Mouse (Mus musculus) layer of hippocampus, adult 18-20 months (tissue): ENCODE measurements around the gene Pitpnc1. TPM values are rescaled to one million over a fixed set of nuclear protein-coding genes. Genes with fewer than 3 reads are reported as not detected.

Source experiments
- DNase-seq, 2 experiments: peaks; one replicate each; pipeline ENCODE4 v3.0.0; 2022; ENCODE audit warnings: low spot score in 2 of 2
- total RNA-seq, 2 experiments: library from RNA; stranded (reverse); gene quantifications; 2 replicates each; pipeline ENCODE4 v1.2.3; 2021

Gene Pitpnc1
- total RNA-seq, 2 experiments from 2014 or later = 46.1 to 48.1 TPM

DNA sequence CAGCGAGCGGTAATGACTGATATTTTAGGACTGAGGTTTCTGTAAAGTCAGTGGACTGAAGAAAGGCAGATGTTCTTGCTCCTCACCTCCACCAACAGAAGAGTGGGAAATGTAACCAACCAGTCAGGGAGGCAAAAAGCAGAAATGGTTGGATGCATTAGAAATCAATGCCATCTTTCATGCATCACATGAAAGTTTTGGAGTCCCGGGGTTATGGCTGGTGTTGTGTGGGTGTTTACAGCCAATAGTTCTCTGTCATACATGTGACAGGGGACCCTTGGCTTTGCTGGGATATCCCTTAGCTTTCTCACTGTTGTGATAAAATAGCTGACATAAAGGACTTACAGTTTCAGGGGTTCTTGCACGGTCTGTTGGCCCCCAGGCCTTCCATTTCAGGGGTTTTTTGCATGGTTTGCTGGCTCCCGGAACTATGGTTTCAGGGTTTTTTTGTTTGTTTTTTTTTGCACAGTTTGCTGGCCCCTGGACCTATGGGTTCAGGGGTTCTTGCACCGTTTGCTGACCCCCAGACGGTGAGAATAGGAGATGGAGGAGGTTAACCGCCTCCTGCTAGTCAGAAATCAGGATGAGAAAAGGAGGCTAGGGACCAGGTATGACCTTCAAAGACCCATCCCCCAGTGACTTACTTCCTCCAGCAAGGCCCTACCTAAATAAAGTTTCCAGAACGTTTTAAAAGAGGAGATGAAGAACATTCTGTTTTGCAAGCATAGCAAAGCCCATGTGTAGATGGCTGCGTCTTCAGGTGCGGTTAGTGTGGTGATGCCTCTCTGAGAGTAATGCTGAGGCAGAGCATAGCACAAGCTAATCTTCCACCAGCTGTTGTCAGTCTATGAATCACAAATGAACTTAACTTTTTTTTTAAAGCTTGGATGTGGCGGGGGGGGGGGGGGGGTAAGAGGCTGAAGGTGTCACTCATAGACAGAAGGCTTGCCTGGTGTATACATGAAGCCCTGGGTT lies 27.1 kb downstream of the Pitpnc1 start:
- no peak for DNase-seq

GRCm38 (mm10) chr11:107441050-107441449 lies 29.4 kb downstream of the Pitpnc1 start:
- no peak for DNase-seq

DNA sequence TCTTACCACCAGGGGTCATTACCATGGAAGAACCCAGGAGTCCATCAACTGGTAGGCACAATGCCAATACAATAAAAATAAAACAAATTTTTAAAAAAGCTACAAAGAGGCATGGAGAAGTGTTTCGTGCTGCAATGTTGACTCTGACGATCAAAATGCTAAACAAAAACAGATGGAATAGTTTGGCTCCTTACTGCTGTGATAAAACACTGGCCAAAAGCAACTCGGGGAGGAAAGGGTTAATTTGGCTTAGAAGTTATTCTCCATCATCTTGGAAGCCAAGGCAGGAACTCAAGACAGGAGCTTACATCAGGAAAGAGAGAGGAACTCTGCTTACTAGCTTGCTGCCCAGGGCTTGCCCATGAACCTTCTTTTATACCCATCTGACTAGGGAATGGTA lies 32.4 kb downstream of the Pitpnc1 start:
- no peak for DNase-seq

DNA sequence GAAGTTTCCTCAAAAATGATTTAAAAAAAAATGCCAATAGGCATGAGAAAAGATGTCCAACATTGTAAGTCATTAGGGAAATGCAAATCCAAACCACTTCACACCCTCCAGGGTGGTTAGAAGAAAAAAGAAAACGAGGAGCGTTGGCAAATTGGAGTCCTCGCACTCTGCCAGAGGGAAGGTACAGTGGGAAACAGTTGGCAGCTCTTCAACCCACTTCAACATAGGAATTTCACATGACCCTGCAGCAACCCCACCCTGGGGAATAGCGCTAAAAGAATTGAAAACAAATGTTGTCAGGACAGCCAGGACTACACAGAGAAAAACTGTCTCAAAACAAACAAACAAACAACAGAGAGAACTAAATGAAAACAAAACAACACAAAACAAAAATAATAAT lies 32.8 kb downstream of the Pitpnc1 start:
- DNase-seq = no peak

GRCm38 (mm10) chr11:107435776-107436449 lies 34.6 kb downstream of the Pitpnc1 start:
- no peak for DNase-seq

- DNase-seq = no peak
Observed at GRCm38 (mm10) chr11:107431197-107431965, 39.1 kb downstream of the Pitpnc1 start.

DNA sequence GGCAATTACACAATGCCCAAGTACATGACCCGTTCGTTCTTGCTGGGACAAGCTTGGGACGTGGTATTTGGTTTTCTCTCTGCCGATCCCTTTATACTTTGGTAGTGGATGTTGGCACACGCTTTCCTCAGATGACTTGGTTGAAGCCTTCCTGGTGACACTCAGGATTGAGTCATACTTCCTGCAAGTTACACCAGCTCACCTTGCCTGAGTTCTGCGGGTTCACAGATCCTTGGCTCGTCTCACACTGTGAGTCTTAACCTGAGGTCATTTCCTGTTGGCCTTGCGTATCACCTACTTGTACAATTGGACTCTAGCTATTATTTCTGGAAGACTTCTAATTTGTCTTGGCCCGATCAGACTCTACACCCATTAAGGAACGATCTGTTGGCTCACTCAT lies 42.5 kb downstream of the Pitpnc1 start:
- DNase-seq = no peak

DNA sequence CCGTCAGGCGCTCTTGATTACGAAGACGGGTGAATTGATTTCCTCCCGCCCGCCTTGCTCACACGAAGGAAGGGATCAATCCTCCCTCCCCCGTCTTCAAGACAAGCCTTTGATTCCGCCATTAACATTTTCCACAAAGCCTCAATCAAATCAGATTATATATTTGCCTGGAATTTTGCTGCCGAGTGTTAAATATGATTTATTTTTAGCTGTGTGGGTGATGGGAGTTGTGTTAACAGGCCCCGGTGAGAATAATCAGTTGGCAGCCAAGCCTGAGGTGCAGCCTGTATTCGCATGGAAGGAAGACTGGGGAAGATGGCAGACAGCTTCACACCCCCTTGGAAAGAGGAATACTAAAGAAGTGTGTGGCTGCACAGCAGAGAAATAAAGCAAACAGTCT lies 46.3 kb downstream of the Pitpnc1 start:
- DNase-seq = peak in 1 of 2 experiments; percentile 20

DNA sequence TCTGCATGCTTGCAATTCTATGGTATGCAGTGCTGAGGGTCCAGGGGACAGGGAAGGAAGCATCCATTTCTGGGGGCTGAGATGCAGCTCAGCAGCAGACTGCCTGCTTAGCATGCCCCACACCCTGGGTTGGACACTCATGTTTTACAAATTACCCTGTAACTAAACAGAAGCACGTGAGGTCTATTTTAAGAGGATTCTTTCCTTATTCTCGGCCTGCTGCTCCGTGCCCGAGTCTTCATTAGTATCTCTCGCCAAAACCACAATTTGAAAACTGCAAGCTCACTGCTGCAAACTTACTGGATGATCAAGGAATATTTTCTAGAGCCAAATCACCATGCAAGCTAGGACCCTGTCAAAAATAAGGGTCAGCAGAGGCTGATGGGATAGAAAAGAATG lies 48.1 kb downstream of the Pitpnc1 start:
- DNase-seq = no peak

DNA sequence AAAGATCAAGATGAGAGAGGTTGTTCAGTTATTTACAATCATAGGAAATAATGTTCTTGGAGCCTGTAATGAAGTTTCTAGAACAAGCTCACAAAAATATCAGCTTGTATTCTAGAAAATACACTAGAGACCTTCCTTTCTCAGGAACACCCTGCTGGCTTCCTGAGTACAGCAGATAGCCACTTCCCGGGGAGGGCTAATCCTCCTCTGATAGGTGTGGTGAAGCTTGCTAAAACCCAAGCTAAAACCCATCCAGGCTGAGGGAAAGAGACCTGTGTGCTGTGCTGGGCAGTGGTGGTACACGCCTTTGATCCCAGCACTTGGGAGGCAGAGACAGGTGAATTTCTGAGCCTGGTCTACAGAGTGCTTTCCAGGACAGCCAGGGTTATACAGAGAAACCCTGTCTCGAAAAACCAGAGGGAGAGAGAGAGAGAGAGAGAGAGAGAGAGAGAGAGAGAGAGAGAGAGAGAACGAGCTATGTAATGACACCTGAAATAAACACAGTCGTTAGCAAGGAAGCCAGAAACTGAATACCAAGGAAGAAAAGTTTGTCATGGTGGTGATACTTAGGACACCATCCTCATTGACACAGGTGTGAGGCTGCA lies 48.6 kb downstream of the Pitpnc1 start:
- no peak for DNase-seq

- no peak for DNase-seq
Observed at GRCm38 (mm10) chr11:107419925-107420324, 50.6 kb downstream of the Pitpnc1 start.

- DNase-seq = no peak
Observed at GRCm38 (mm10) chr11:107417041-107417583, 53.4 kb downstream of the Pitpnc1 start.

DNA sequence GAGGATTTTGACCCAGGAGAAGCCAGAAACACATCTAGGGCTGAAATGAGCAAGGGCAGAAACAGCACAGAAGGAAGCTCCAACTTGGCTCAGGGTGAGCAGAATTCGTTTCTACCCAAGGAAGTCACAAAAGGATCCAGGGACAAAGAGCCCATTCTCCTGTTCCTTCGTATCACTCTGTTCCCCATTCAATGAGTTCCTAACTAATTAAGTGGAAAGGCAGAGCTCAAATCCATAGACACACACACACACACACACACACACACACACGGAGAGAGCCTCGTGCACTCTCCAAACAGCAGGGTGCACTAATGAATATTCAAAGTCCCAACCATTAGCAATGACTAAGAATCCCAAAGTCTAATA lies 54.0 kb downstream of the Pitpnc1 start:
- peak in 1 of 2 experiments; percentile 35 for DNase-seq

DNA sequence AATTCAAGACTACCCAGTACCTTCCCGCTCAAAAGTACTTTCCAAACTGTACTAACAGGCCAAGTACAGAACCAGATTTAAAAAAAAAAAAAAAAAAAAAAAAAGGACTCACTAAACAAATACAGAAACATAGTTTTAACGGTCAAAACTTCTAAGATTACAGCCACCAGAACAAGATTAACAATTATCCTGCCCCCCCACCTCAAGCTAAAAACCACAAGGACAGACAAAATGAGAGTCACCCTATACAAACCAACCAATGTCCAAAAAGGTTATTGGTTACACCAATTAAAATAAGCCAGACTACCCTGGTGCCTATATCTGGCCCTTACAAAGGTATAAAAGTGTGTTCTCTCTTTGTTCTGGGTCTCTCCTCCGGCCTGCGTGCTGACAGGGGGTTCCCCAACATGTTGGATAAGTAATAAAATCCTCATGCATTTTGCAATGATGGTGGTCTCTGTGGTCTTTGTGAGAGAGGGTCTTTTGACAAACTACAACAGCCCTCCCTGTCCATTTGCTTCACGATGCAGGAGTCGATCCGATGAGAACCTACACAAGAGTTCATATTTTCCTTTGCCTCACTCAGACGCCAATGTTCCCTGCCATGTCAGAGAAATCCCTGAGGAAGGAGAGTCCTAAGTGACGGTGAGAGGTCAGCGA lies 54.5 kb downstream of the Pitpnc1 start:
- no peak for DNase-seq

DNA sequence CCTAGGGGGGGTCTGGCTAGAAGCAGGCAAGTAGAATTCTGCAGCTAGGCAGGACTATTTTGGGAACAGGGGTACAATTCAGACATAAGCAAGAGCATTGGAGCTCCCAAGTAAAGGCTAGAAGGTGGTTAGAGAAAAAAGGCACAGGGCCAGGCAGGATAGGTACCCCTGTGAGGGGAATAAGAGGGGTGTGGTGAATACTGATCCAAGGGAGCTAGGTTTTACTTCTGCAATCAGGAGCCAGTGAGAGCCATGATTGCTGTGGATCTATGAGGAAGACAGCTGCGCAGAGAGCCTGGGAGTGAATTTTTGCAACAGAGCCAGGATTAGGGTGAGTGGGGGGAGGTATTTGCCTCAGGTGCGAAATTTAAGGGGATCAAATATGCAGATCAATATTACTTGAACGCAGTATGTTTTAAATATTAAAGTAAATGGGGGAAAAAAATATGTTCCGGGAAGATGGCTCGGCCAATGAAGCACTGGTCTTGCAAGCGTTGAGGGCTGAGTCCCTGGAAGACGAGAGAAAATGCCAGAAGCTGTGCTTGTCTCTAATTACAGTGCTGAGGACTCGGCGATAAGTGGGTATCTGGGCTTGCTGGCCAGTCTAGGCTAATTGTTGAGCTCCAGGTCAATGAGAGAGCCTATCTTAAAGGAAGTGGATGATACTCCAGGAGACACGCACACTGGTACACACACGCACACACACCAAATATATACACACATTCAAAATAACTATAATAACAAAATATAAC lies 55.3 kb downstream of the Pitpnc1 start:
- no peak for DNase-seq

DNA sequence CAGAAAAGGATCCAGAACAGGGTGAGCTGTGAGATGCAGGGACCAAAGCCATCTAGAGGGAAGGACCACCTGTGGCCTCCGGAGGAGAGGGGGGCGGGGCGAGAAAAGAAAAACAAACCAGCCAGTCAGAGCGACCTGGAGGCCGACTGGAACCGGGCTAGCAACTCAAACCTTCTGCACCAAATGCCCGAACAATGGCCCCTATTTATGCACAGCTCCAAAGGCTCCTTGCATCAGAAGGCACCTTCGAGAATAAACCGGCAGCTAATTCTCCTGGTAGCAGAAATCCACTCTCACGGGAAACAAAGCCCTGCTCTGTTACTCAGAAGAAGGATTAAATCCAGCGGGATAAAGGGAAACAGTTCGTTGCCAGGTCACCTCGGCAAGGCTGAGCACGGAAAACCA lies 57.2 kb downstream of the Pitpnc1 start:
- DNase-seq = peak in 1 of 2 experiments; percentile 57

- DNase-seq = no peak
Observed at GRCm38 (mm10) chr11:107412128-107412527, 58.4 kb downstream of the Pitpnc1 start.

DNA sequence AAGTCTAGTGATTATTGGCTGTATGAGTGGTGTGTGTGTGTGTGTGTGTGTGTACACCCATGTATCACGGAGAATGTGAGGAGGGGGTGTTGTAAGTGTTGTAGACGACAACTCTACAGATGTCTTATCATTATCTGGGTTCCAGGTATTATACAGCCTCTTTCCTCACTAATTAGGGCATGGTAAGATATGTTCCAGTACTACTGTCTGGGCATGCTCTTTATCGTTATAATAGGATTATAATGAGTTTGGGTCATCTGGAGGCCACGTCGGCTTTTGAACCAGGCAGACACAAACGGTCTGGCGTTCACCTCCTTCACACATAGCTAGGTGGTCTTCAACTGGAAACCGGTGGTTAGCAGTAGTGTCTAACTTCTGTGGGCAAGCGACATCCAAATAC lies 58.9 kb downstream of the Pitpnc1 start:
- DNase-seq = no peak

GRCm38 (mm10) chr11:107410804-107411203 lies 59.7 kb downstream of the Pitpnc1 start:
- DNase-seq = no peak
